In genomic region chr16:47765742-47766141, GRCm38 (mm10) we compare ENCODE assay signal across 10 mouse cellular contexts.
DNase-seq lines count a peak whose midpoint lies in the region; ATAC-seq lines count a peak whose summit lies in the region.
"Had no signal": no experiment of that assay in that cellular context is flagged by ENCODE, and none has a peak within 500 bp of the region (broad histone marks: within the 10 kb centered on the region; RNA-seq: fewer than 3 reads in every experiment).

No protein-coding gene starts in this region.

- H3K27me3 ChIP-seq in forebrain, embryonic 13.5 days, result no peaks in the 10 kb centered on the region
- H3K27me3 ChIP-seq: limb, embryonic 15.5 days had no signal

- 67% methylated on average over 3 of the region's 3 CpGs for WGBS in forebrain, embryonic 13.5 days

- no peak for ATAC-seq in forebrain, embryonic 13.5 days

- H3K36me3 ChIP-seq in forebrain, embryonic 13.5 days (ENCODE audit: poor library complexity, severe bottlenecking), result no peaks in the 10 kb centered on the region
- H3K36me3 ChIP-seq: G1E; limb, embryonic 15.5 days had no signal

- DNase-seq in gastrocnemius, postnatal 10 days, result peak; percentile 7
- no peak for DNase-seq in gastrocnemius, adult 18-20 months (ENCODE audit: low spot score)
- DNase-seq in ovary, postnatal 36 days (ENCODE audit: low spot score), result peak; percentile 5
- no peak for DNase-seq in ovary, postnatal 14 days (ENCODE audit: low spot score)
- peak; percentile 13 for DNase-seq in embryo, embryonic 11.5 days (ENCODE audit: low read depth, low spot score)
- DNase-seq in lung, postnatal 25 days (ENCODE audit: low spot score), result peak; percentile 5
- no peak for DNase-seq in ovary, postnatal 10 days (ENCODE audit: low spot score)

- no peak overlapping the region for H3K4me3 ChIP-seq in forebrain, embryonic 13.5 days
- H3K4me3 ChIP-seq: limb, embryonic 15.5 days had no signal

- H3K9me3 ChIP-seq in forebrain, embryonic 13.5 days (replicated peaks), result no peaks in the 10 kb centered on the region
- H3K9me3 ChIP-seq: G1E; limb, embryonic 15.5 days had no signal

- no peak overlapping the region for H3K4me2 ChIP-seq in forebrain, embryonic 13.5 days
- H3K4me2 ChIP-seq: limb, embryonic 15.5 days had no signal

- H3K27ac ChIP-seq in forebrain, embryonic 13.5 days, result no peak overlapping the region
- H3K27ac ChIP-seq: limb, embryonic 15.5 days had no signal

- H3K9ac ChIP-seq in forebrain, embryonic 13.5 days, result no peak overlapping the region
- H3K9ac ChIP-seq: limb, embryonic 15.5 days had no signal

- H3K4me1 ChIP-seq in forebrain, embryonic 13.5 days, result no peaks in the 10 kb centered on the region
- H3K4me1 ChIP-seq: limb, embryonic 15.5 days had no signal

Comparison
In these comparisons a context has a peak if more than half of its experiments do, and no peak if none do; other contexts are left out.
1. DNase-seq: peak in gastrocnemius, postnatal 10 days (single experiment), ovary, postnatal 36 days (single experiment), embryo, embryonic 11.5 days (single experiment) and lung, postnatal 25 days (single experiment); none in gastrocnemius, adult 18-20 months (single experiment), ovary, postnatal 14 days (single experiment) and ovary, postnatal 10 days (single experiment).